Mouse (Mus musculus) heart, embryonic 11.5 days (tissue): ENCODE measurements around the gene Pparg. TPM values are rescaled to one million over a fixed set of nuclear protein-coding genes. Genes with fewer than 3 reads are reported as not detected.

Source experiments
- ATAC-seq: fragments of 200-750 bp; cut with Nextera tagmentation; replicated peaks from 2 replicates; pipeline ENCODE4 v1.8.0; 2017; ENCODE audit warnings: moderate library complexity; ENCODE audit not compliant: insufficient number of reproducible peaks, low FRiP score, low TSS enrichment
- H3K27ac ChIP-seq: fragments of 300-500 bp; sonication (generic); 2 replicates; pipeline ENCODE4 v1.5.1; 2014; ENCODE audit warnings: mild to moderate bottlenecking, low read depth, low read length
- H3K27me3 ChIP-seq: fragments of 300-500 bp; sonication (generic); 2 replicates; pipeline ENCODE4 v1.6.1; 2014; ENCODE audit warnings: mild to moderate bottlenecking, low read length, mixed read lengths; ENCODE audit not compliant: control insufficient read depth, insufficient read depth
- H3K36me3 ChIP-seq: fragments of 300-500 bp; sonication (generic); 2 replicates; pipeline ENCODE4 v1.6.1; 2014; ENCODE audit warnings: mild to moderate bottlenecking, low read length, moderate library complexity, mixed read lengths; ENCODE audit not compliant: control insufficient read depth, insufficient read depth
- H3K4me1 ChIP-seq: fragments of 300-500 bp; sonication (generic); 2 replicates; pipeline ENCODE4 v1.6.1; 2014; ENCODE audit warnings: low read length; ENCODE audit not compliant: control insufficient read depth, insufficient read depth
- H3K4me2 ChIP-seq: fragments of 300-500 bp; sonication (generic); 2 replicates; pipeline ENCODE4 v1.6.1; 2014; ENCODE audit warnings: mild to moderate bottlenecking, moderate library complexity
- H3K4me3 ChIP-seq: fragments of 300-500 bp; sonication (generic); 2 replicates; pipeline ENCODE4 v1.5.1; 2014; ENCODE audit warnings: low read depth, low read length
- H3K9ac ChIP-seq: fragments of 300-500 bp; sonication (generic); 2 replicates; pipeline ENCODE4 v1.6.1; 2014; ENCODE audit warnings: mild to moderate bottlenecking, low read depth, low read length, moderate library complexity
- H3K9me3 ChIP-seq: fragments of 300-500 bp; sonication (generic); replicated peaks from 2 replicates; pipeline ENCODE4 v1.6.1; 2016; ENCODE audit warnings: low read length; ENCODE audit not compliant: control insufficient read depth
- WGBS: fragments of 180-500 bp; shearing (Covaris S2); extraction: QIAGEN DNeasy Blood & Tissue Kit; methylation state at CpG from one replicate; pipeline ENCODE4 v1.1.7; 2014; ENCODE audit not compliant: insufficient replicate concordance; 5-methylcytosine and 5-hydroxymethylcytosine counted together
- polyA plus RNA-seq: library from polyadenylated mRNA; unstranded; fragments of >200 nt; fragmentation: Nextera tagmentation; extraction: Ambion mirVana; gene quantifications from 2 replicates; pipeline ENCODE4 v1.2.1, GENCODE M21; 2014

Gene Pparg
- polyA plus RNA-seq, 1 experiment from 2014 or later: 1.3 TPM

GRCm38 (mm10) chr6:115320927-115321714 is 39.6 kb upstream of the Pparg start:
- no peak overlapping the region for H3K9ac ChIP-seq
- H3K36me3 ChIP-seq: no peaks in the 10 kb centered on the region
- no peaks in the 10 kb centered on the region for H3K9me3 ChIP-seq
- H3K4me1 ChIP-seq: no peaks in the 10 kb centered on the region
- ATAC-seq: no peak
- 81% methylated on average over 8 of the region's 8 CpGs for WGBS
- H3K4me3 ChIP-seq: no peak overlapping the region
- no peaks in the 10 kb centered on the region for H3K27me3 ChIP-seq
- no peak overlapping the region for H3K27ac ChIP-seq
- no peak overlapping the region for H3K4me2 ChIP-seq

GRCm38 (mm10) chr6:115321883-115322351 is 38.8 kb upstream of the Pparg start:
- no peak overlapping the region for H3K4me3 ChIP-seq
- WGBS: 72% methylated on average over 6 of the region's 6 CpGs
- H3K36me3 ChIP-seq: no peaks in the 10 kb centered on the region
- H3K27ac ChIP-seq: no peak overlapping the region
- no peaks in the 10 kb centered on the region for H3K27me3 ChIP-seq
- H3K4me1 ChIP-seq: no peaks in the 10 kb centered on the region
- H3K9ac ChIP-seq: no peak overlapping the region
- H3K4me2 ChIP-seq: no peak overlapping the region
- no peaks in the 10 kb centered on the region for H3K9me3 ChIP-seq
- ATAC-seq: no peak

- no peaks in the 10 kb centered on the region for H3K4me1 ChIP-seq
- H3K9ac ChIP-seq: no peak overlapping the region
- H3K4me2 ChIP-seq: no peak overlapping the region
- no peaks in the 10 kb centered on the region for H3K27me3 ChIP-seq
- WGBS: 81% methylated on average over 5 of the region's 5 CpGs
- no peak overlapping the region for H3K27ac ChIP-seq
- no peaks in the 10 kb centered on the region for H3K36me3 ChIP-seq
- no peak for ATAC-seq
- H3K9me3 ChIP-seq: no peaks in the 10 kb centered on the region
- no peak overlapping the region for H3K4me3 ChIP-seq
Observed at GRCm38 (mm10) chr6:115322956-115323355, 37.8 kb upstream of the Pparg start.

- Histone ChIP-seq H3K4me2 (no peak overlapping the region), H3K27me3 (peaks cover 4% of the 10 kb centered on the region; the same call in 1 of the 2 replicates), H3K27ac (no peak overlapping the region), H3K4me1 (no peaks in the 10 kb centered on the region), H3K36me3 (no peaks in the 10 kb centered on the region), H3K9ac (no peak overlapping the region), H3K9me3 (no peaks in the 10 kb centered on the region), H3K4me3 (no peak overlapping the region)
- no peak for ATAC-seq
Observed at GRCm38 (mm10) chr6:115330964-115331363, 29.8 kb upstream of the Pparg start.

GRCm38 (mm10) chr6:115333099-115333694 is 27.6 kb upstream of the Pparg start:
- ATAC-seq: no peak
- no peak overlapping the region for H3K9ac ChIP-seq
- H3K9me3 ChIP-seq: no peaks in the 10 kb centered on the region
- H3K4me1 ChIP-seq: no peaks in the 10 kb centered on the region
- no peak overlapping the region for H3K4me3 ChIP-seq
- no peaks in the 10 kb centered on the region for H3K36me3 ChIP-seq
- WGBS: 59% methylated on average over 2 of the region's 2 CpGs
- no peak overlapping the region for H3K27ac ChIP-seq
- no peak overlapping the region for H3K4me2 ChIP-seq
- peaks cover 4% of the 10 kb centered on the region; the same call in 1 of the 2 replicates for H3K27me3 ChIP-seq

- H3K9me3 ChIP-seq: no peaks in the 10 kb centered on the region
- 35% methylated on average over 6 of the region's 6 CpGs for WGBS
- no peak overlapping the region for H3K4me3 ChIP-seq
- no peak for ATAC-seq
- H3K27ac ChIP-seq: no peak overlapping the region
- H3K4me1 ChIP-seq: no peaks in the 10 kb centered on the region
- H3K36me3 ChIP-seq: no peaks in the 10 kb centered on the region
- H3K9ac ChIP-seq: no peak overlapping the region
- peaks cover 4% of the 10 kb centered on the region; the same call in 1 of the 2 replicates for H3K27me3 ChIP-seq
- H3K4me2 ChIP-seq: no peak overlapping the region
Observed at GRCm38 (mm10) chr6:115335536-115335935, 25.2 kb upstream of the Pparg start.

- no peak overlapping the region for H3K4me2 ChIP-seq
- no peaks in the 10 kb centered on the region for H3K4me1 ChIP-seq
- no peak overlapping the region for H3K9ac ChIP-seq
- no peak overlapping the region for H3K27ac ChIP-seq
- no peak overlapping the region for H3K4me3 ChIP-seq
- no peak for ATAC-seq
- no peaks in the 10 kb centered on the region for H3K36me3 ChIP-seq
- H3K27me3 ChIP-seq: no peaks in the 10 kb centered on the region
- no peaks in the 10 kb centered on the region for H3K9me3 ChIP-seq
- WGBS: 78% methylated on average over 2 of the region's 2 CpGs
Observed at GRCm38 (mm10) chr6:115340084-115340483, 20.7 kb upstream of the Pparg start.

- no peaks in the 10 kb centered on the region for H3K27me3 ChIP-seq
- H3K4me1 ChIP-seq: no peaks in the 10 kb centered on the region
- no peak overlapping the region for H3K27ac ChIP-seq
- 75% methylated on average over 4 of the region's 4 CpGs for WGBS
- no peak overlapping the region for H3K4me3 ChIP-seq
- no peaks in the 10 kb centered on the region for H3K9me3 ChIP-seq
- H3K9ac ChIP-seq: no peak overlapping the region
- ATAC-seq: no peak
- no peak overlapping the region for H3K4me2 ChIP-seq
- no peaks in the 10 kb centered on the region for H3K36me3 ChIP-seq
Observed at GRCm38 (mm10) chr6:115343096-115343495, 17.7 kb upstream of the Pparg start.

- WGBS: 54% methylated on average over 5 of the region's 5 CpGs
- H3K9ac ChIP-seq: no peak overlapping the region
- no peak overlapping the region for H3K4me3 ChIP-seq
- no peaks in the 10 kb centered on the region for H3K4me1 ChIP-seq
- H3K36me3 ChIP-seq: no peaks in the 10 kb centered on the region
- no peak overlapping the region for H3K27ac ChIP-seq
- no peak overlapping the region for H3K4me2 ChIP-seq
- H3K27me3 ChIP-seq: no peaks in the 10 kb centered on the region
- H3K9me3 ChIP-seq: no peaks in the 10 kb centered on the region
- no peak for ATAC-seq
Observed at GRCm38 (mm10) chr6:115343570-115343969, 17.2 kb upstream of the Pparg start.
